Mouse (Mus musculus): ENCODE data around the gene Fam120c. TPM values are rescaled to one million over a fixed set of nuclear protein-coding genes. Genes with fewer than 3 reads are reported as not detected.
"Not testable (repeated sequence)": the region's sequence is repeated elsewhere in the genome, so short reads cannot be mapped to it uniquely, and the experiment has no call there.

The Fam120c gene
- total RNA-seq (2021) = 18.5 and 19.1 TPM in 2 replicates
- long read RNA-seq, partial matches to known transcripts = 3 of 3 reads
- long read RNA-seq, other reads (novel, unspliced or antisense) = 0 of 3 reads

DNA sequence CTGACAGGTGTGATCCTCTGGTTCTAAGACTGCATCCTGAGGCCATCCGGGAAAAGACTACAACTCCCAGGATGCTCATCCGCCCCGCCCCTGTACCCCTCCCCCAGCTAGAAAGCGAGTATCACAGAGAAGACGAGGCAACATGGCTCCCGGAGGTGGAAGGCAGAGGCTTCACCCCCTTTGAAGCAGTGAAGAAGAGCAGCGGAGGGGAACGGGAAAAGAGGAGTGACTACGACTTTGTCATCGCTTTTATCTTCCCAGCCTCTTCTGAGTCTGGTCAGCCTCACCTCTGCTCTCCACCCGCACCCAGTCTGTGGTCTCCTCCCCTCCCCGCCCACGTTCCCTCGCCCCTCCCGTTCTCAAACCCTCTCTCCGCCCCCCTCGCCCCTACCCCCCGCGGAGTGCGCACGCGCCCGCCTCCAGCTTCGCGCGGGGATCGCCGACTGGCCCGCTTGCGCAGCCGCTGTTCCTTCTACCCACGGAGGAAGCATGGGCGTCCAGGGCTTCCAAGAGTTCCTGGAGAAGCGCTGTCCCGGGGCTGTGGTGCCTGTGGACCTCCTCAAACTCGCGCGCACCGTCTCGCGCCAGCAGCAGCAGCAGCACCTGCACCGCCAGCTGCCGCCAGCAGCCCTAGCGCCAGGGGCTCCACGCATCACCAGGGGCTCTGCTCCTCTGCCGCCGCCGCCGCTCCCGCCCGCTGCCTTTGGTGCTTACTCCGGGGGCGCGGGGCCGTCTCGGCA, at the start of gene Fam120c:
Fam120c (plus strand) TSS at position 415 of the 740 bp plus-strand sequence.
- DNase-seq = peak; percentile 89

DNA sequence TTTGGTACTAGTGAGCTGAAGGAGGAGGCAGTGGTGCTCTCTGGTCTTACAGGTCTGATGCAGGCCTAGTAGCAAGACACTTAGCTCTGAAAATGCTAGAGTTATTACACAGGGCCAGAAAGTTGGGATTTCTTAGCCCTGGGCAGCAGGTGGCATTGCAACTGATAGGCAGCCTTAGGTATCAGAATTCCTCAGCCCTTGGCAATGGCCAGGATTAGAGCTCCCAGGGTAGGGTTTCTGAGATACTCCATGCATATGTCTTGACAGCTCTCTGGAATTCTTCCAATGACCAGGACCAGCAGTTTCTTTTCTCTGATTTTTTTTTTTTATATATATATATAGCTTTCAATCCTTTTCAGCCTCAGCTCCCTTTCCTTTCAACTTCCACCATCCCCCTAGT, 45.6 kb upstream of the Fam120c start:
- DNase-seq = no peak

DNA sequence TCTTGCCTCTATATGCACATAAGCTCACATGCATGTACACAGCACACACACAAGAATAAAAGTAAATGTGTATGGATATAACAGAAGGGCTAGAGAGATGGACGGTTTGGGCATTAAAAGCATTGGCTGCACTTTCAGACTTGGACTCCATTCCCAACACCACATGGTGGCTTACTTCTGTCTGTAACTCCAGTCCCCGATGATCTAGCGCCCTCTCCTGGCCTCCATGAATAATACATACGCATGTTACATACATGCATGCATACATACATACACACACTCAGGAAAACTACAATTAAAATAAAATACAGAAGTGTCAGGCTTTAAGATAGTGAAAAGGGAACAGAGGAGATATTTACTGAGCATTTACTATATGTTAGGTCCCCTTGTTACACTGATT, 30.2 kb upstream of the Fam120c start:
- DNase-seq = no peak

DNA sequence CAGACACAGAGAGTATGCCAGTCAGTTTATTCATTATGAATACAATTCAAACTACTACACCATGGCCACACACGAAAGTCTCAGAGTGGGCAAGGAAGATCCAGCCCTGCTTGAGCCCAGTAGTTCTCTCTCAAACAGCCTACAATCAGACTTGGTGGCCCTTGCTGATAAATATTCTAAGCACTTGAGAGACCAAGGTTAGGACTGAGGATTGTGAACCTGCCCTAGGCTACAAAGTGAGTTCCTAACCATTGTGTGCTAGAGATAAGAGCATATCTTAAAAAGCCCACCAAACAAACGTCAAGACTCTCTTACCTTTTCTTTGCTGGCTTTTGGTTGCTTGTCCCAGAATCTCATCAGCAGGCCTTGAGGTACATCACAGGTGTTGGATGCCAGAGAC, 10.4 kb upstream of the Fam120c start:
- no peak for DNase-seq

DNA sequence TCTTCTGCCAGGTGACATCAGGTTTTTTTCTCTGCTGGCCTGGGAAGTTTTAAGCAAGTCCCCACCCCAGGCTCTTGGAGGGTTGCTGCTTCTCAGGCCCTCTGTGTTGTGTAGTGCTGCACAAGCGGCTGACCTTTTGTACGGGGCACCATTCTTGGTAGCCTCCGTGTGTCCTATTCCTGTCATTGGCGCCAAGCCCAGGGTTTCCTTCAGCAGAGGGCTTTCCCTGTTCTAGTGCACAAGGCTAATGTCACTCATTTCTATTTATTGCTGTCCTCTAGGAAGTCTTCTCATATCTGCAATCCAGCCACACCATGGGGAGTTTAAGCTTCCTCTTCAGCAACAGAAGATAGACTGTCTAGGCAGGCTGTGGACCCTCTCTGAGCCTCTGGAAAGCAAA, 6.2 kb upstream of the Fam120c start:
- DNase-seq = peak; percentile 65

DNA sequence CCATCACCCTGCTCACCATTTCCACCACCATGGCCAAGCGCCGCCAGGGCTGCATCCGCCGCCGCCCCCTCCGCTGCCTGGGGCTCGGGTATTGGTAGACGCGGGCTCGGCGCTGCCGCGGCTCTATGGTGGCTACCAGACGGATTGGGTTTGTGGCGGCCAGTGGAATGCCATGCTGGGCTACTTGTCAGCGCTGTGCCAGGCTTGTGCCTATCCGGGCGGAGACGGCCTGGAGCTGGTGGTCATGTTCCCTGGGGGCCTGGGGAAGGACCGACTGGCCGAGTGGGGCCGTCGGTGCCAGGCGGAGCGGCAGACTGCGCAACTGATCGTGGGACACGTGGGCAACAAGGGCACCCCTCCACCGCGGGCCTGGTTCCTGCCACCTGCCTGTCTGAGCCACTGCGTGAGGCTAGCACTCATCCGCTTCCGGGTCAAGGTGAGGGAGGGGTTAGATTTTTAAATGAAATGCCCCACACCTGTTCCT, 568 bp downstream of the Fam120c start:
- DNase-seq = peak; percentile 45

DNA sequence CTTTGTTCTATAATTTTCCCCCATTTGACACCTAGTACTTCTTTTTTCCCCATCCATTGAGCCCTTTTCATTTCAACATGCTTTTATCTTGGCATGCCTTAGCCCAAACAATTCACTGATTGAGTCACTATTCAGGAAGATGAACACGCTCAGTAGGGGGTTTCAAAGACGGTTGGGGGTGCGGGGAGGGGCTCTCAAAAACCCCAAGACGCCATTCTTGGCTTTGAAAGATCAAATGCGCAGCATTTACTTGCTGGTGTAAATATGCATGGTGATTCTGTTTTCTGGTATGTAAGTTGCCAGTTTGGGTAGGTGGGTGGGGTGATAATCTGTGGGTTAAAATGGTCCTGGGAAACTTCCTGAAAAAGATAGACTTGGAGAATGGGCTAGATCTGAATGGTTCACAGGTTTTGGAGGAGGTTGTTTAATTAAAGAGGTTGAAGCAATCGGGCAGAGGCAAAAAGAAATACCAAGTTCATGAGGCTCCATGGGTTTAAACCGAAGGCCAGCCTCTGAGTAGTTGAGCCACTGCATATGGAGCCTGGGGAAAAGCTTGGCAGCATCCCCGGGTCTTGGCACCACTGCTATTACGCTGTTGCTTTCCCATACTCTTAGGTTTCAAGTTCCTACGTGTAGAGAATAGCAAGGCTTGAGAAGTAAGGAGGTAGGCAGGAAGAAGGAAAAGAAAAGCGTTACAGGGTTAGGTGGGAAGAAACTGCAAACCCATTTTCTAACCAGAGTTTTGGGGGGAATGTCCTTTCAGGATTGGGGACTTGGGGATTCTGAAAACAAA, 1.6 kb downstream of the Fam120c start:
- peak; percentile 19 for DNase-seq

DNA sequence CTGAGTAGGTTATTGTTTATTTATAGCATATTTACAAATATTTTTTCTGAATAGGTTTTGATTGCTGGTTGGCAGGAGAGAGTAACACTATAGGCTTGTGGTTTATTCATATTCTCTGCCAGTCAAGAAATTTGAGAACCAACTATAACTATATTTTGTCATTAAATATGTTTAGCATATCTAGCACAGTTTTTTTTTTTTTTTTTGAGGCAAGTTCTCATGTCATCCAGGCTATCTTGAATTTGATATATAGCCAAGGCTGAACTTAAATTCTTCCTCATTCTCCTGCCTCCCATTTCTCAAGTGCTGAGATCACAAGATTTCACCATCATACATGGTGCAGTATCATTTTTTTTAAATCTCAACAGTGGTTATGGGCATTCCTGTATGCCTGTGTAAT, 3.3 kb downstream of the Fam120c start:
- DNase-seq = no peak

DNA sequence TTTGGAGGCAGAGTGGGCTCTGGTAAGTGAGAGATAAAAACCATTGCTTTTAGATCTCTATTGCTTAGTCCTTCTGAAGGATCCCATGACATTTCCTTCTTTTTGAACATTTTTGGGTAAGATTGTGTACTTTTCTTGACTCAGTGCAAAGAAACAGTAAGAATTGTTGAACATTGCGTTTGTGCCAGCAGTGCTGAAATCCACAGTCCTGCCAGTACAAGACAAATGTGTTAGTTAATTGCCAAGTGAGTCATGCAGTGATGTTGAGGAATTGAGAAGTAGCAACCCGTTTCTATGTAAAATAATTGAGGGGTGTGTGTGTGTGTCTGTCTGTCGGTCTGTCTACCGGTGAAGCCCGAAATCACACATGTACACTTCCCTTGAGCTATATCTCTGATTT, 5.3 kb downstream of the Fam120c start:
- DNase-seq = no peak

DNA sequence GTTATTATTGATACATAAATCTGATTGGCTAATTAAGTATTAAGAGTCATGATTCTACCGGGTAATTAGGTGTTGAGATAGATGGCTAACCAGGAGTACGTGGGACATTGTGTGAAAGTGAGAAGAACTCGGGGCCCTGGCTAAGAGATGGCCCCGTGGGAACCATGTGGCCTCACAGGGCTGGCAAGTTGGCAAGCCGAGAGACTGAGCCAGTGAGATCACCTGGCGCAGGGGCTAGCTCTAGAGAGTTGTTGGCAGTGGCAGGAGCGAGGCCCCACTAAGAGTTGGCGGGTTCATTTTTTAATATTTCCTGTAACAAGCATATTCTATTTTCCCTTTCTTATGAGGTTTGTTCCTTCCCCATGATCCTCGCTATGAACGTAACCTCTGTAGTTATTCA, 74.8 kb downstream of the Fam120c start:
- no peak for DNase-seq

DNA sequence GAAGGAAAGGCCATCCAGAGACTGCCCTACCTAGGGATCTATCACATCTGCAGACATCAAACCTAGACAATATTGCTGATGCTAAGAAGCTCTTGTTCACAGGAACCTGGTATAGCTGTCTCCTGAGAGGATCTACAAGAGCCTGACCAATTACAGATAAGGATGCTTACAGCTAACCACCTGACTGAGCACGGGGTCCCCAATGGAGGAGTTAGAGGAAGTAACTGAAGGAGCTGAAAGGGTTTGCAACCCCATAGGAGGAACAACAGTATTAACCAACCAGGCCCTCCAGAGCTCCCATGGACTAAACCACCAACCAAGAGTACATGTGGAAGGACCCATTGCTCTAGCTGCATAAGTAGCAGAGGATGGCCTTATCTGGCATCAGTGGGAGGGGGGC, 76.8 kb downstream of the Fam120c start:
- no peak for DNase-seq

DNA sequence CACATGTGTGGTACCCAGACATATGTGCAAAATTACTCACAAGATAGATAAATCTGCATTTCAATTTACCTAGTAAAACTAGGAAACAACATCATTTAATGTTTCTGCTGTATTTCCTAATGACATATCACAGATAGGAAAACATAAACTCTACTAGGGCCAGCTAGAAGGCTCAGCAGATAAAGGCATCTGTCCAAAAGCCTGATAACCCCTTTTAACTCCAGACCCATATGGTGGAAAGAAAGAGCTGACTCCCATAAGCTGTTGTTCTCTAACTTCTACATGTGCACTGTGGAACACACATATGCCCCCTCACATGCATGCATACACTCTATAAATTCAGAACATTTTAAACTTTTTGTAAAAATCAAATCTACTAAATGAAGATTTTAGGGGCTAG, 99.7 kb downstream of the Fam120c start:
- no peak for DNase-seq

DNA sequence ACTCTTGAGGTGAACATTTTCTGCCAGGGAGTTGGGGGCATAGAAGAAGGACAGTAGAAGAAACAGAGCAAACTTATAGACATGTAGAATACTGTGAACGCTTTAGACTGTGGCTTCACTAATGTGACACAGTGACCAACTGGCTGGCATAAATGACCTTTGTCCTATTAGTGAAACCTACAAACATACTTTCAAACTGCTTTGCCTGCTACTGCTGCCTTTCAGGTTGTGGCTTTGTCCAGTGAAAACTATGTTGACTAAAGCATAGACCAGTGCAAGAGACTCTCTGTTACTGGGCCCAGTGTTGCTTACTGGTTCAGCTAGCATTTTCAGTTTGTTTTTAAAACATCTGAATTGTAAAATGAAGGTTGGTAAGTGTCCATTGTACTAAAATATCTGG, 100.2 kb downstream of the Fam120c start:
- DNase-seq = no peak

DNA sequence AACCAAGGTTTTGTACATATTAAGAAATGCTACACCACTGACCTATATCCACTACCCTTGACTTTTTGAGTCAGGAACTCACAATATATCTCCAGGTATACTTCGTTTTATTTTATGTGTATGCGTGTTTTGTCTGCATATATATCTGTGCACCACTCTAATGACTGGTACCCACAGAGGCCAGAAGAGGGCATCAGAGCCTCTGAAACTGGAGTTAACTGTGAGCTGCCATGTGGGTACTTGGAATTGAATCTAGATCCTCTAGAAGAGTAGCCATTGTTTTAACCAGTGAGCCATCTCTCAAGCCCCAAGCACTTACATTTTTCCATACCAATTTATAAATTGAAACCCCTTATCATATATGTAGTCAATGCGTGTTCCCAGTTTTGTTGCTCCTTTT, 144.2 kb downstream of the Fam120c start:
- no peak for DNase-seq

DNA sequence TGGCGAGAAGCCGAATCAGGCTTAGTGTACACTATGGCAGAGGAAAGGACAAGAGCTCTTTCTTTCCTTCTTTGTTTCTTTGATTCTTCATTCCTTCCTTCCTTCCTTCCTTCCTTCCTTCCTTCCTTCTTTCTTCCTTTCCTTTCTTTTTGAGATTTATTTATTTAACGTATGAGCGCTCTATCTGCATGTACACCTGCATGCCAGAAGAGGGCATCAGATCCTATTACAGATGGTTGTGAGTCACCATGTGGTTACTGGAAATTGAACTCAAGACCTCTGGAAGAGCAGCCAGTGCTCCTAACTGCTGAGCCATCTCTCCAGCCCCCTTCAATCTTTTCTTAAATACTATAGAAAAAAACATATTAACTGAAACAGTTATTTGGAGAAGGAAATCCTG, 149.3 kb downstream of the Fam120c start:
- not testable (repeated sequence) for DNase-seq

DNA sequence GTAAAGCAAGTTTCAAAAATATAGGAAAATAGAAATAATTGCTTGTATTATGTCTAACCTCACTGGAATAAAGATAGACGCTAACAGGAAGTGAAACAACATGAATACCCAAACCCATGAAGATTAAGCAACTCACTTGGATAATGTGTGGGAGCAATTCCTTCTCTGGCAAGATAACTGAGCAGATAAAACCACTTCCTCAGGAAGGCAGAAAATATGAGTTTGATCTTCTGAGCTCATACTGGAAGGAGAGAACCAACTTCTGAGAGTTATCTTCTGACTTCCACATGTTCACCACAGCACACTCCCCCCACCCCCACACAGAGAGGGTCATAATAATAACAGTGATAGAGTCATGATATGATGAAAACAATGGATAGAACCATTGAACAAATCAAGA, 152.6 kb downstream of the Fam120c start:
- DNase-seq = no peak

DNA sequence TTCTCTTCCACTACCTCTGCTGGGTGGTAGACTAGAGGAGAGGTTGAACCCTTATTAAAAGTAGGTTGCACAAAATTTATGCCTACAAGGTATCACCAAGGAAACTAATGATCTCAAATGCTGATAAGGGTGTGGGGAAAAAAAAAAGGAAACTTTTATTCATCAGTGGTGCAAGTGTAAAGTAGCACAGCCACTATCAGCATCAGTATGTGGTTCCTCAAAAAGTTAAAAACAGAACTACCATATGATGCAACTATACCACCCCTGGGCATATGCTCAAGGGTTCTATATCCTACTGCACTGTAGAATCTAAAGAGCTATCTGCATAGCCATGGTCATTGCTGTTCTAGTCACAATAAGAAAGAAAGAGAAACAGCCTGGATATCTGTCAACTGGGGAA, 164.6 kb downstream of the Fam120c start:
- DNase-seq = no peak

DNA sequence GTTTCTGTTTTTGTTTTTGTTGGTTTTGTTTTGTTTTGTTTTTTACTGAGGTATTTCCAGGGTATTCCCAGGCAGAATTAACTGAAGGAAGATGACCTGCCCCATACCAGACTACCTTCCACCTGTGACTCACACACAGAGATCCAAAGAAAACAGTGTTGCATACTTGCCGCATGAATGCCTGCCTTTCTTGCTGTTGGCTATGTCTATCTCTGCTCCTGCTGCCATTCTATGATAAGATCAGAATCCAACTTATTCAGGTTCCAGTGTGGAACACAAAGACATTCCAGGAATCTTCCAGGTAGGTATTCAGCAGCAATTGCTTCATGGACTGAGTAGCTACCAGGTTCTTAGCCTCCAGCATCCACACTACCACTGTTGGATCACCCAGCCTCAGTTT, 165.9 kb downstream of the Fam120c start:
- DNase-seq = no peak

DNA sequence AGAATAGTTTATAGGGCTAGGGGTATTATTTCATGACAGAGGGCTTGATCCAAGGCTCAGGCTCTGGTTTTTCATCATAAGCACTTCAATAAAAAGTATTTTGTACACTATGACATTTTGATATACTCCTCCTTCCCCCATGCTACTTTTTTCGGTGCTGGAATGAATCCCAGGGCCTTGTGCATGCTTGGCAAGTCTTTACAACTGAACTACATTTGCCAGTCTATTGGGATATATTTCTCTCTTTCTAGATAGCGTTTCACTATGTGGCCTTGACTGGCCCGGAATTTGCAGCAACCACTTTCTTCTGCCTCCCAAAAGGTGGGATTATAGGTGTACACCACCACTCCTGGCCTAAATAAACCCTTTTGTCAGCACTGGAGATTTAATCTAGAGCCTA, 169.1 kb downstream of the Fam120c start:
- DNase-seq = peak; percentile 2

DNA sequence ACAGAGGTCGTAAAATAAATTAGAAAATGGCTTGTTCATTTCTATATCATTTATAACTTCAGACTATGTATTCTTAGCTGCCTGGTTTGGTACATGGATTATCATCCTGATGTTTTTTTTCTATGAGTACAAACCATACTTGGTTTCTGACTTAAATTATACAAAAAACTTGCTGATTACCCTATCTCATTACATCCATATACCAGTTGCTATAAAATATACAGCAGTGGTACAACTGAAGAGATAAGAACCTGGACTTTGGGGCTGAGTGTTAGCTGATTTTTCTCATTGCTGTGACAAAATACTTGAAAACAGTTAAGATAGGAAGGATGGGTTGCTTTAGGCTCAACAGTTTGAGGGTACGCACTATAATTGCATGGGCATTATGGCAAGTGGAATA, 169.7 kb downstream of the Fam120c start:
- no peak for DNase-seq

DNA sequence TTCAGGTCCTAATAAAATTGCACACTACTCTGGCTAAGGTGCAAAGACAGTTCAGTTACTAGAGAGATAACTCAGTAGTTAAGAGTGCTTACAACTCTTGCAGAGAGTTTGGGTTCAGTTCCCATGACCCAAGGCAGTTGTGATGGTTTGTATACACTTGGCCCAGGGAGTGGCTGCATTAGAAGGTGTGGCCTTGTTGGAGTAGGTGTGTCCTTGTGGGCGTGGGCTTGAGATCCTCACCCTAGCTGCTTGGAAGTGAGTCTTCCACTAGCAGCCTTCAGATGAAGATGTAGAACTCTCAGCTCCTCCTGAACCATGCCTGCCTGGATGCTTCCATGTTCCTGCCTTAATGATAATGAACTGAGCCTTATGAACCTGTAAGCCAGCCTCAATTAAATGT, 174.2 kb downstream of the Fam120c start:
- no peak for DNase-seq

DNA sequence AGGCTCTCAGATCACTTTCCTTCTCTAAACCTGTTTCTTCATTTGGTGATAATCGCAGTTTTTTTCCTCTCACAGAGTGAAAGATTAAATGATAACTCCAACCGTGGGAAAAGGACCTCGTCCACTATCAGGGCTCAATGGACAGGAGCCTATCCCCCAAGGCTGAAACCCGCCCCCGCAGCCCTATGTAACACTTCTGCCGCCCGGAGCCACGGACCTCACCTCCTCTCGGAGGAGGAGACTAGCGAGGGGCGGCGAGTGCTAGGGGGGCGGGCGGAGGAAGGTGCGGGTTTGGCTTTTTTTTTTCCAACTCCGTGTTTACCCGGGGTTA, 176.1 kb downstream of the Fam120c start:
- DNase-seq = no peak

DNA sequence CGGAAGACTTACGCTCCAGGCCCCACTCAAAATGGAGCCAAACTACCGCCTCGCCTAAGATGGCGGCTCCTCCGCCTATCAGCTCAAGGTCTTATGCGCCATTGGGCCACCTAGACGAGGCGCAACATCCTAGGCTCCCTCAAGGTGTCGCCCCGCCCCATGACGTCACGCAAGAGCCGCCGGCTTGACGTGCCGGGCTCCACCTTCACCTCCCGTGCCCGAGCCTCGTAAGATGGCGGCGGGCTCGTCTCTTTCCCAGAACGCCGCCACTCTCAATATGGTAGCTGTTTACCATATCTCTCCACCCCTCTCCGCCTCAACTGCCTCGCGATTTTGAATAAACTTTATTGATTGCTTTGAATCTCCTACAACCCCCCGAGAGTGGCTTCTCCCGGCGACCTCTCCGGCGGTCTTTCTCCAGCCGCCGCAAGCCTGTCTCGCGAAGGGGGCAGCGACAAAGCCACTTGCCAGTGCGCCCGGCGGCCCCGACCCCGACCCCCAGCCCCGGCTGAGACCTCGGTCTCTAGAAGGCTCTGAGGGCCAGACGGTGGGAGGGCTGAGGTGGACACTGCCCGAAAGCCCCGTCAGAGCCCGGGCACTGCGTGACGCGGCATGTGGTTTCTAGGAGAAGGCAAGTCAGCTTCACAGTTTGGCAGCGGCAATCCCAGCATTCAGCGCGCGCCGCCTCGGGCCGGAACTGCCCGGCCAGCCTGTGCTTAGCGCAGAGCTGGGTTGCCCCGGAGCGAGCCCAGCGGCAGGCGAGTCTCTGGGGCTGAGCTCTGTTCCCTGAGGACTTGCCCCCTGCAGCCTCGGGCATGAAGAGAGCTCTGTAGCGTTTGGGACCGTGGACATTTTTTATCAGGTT, 176.7 kb downstream of the Fam120c start, which contains the start of gene Phf8:
Phf8 (plus strand) TSS at position 215 of the 865 bp plus-strand sequence.
- DNase-seq = peak; percentile 95
